Mouse (Mus musculus): ENCODE measurements around the gene Mns1.

- no peak for TF ChIP-seq CTCF (IDR thresholded peaks at IDR 0.05; ENCODE audit: low read depth, low read length)
- TF ChIP-seq POLR2A (IDR thresholded peaks at IDR 0.05; ENCODE audit: borderline replicate concordance, low read depth, low read length) = no peak
Observed at GRCm38 (mm10) chr9:72434876-72435275, 2.9 kb upstream of the Mns1 start.
